Mouse (Mus musculus): ENCODE measurements around the gene Efcab2. TPM values are rescaled to one million over a fixed set of nuclear protein-coding genes. Genes with fewer than 3 reads are reported as not detected.

Efcab2 gene
- polyA plus RNA-seq, 1 experiment from 2014 or later, result 2.4 TPM

Small RNA genes within 50 kb of the gene (microRNA-seq; reads per million reads assigned to microRNA genes)
- gene Gm27458, result not detected

Other genes with a start within 250 kb of the Efcab2 start
- 8.0 and 8.6 TPM in 2 replicates for gene Desi2, start 218.7 kb upstream of the Efcab2 start, polyA plus RNA-seq (2015; fragmentation: Nextera tagmentation; extraction: Ambion mirVana)
- gene Cox20, start 87.0 kb upstream of the Efcab2 start, polyA plus RNA-seq (2015; fragmentation: Nextera tagmentation; extraction: Ambion mirVana), result 60.2 and 78.6 TPM in 2 replicates
- 162 and 167 TPM in 2 replicates for gene Hnrnpu, start 68.3 kb upstream of the Efcab2 start, polyA plus RNA-seq (2015; fragmentation: Nextera tagmentation; extraction: Ambion mirVana)
- 0.06 and 0.09 TPM in 2 replicates for gene Kif26b, start 123.0 kb downstream of the Efcab2 start, polyA plus RNA-seq (2015; fragmentation: Nextera tagmentation; extraction: Ambion mirVana)

All from liver, embryonic 15.5 days (tissue).